ENCODE assay signal across 10 mouse cellular contexts in the genomic region with DNA sequence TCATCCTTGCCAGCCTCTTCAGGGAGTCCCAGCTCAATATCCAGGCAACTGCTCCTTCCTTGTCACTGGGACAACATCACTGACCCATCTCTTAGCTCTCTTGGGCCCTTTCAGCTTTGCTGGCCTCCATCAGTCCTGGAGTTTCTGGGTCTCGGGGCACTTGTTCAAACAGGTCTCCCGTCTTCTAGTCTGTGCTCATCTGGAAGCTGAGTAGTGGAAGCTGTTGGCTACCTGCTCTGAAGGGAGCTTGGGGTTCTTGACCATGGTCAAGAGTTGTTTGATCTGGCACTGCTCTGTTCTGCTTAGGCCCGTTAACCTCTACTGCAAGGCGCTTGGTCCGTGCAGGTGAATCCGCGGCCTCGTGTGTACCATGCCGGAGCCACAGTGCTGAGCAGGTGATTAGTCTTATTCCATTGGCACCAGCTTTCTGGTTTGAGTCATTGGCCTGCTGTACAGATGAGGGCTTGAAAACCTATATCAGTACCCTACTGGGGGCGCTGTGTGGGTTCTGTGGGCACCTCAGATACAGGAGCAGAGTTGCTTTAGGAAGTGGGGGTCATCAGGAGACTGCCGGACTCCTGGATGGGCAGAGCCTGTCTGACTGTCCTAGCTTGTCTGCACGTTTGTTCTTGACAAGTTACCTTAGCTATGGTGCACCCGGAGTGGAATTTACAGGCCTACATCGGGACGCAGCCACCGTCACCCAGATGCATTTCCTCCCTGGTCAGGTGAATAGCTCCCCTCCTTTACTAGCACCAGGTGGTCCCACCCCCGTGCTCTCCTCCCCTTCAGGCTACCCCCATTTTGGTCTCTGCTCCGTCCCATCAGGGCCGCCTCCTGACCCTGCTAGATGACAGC. TPM values are rescaled to one million over a fixed set of nuclear protein-coding genes. Genes with fewer than 3 reads are reported as not detected.
DNase-seq lines count a peak whose midpoint lies in the region; ATAC-seq and TF ChIP-seq lines count a peak whose summit lies in the region.
"Had no signal": no experiment of that assay in that cellular context is flagged by ENCODE, and none has a peak within 500 bp of the region (broad histone marks: within the 10 kb centered on the region; RNA-seq: fewer than 3 reads in every experiment).

No protein-coding gene starts in this region.

- ATAC-seq in hindbrain, embryonic 12.5 days (ENCODE audit: low FRiP score), result no peak
- ATAC-seq in hindbrain, embryonic 14.5 days (ENCODE audit: low FRiP score), result no peak
- ATAC-seq in neural tube, embryonic 13.5 days (ENCODE audit: low read depth), result no peak
- no peak for ATAC-seq in neural tube, embryonic 15.5 days (ENCODE audit: low FRiP score)

- H3K4me2 ChIP-seq in hindbrain, embryonic 12.5 days (replicated peaks), result no peak overlapping the region
- no peak overlapping the region for H3K4me2 ChIP-seq in hindbrain, embryonic 14.5 days (replicated peaks)
- H3K4me2 ChIP-seq in neural tube, embryonic 13.5 days, result no peak overlapping the region
- no peak overlapping the region for H3K4me2 ChIP-seq in neural tube, embryonic 15.5 days
- H3K4me2 ChIP-seq: hindbrain, embryonic 15.5 days had no signal

- no peak overlapping the region for H3K27ac ChIP-seq in hindbrain, embryonic 12.5 days
- H3K27ac ChIP-seq in hindbrain, embryonic 14.5 days, result no peak overlapping the region
- no peak overlapping the region for H3K27ac ChIP-seq in neural tube, embryonic 13.5 days (replicated peaks)
- no peak overlapping the region for H3K27ac ChIP-seq in neural tube, embryonic 15.5 days (replicated peaks)
- peak overlapping the region; percentile 83 for H3K27ac ChIP-seq in layer of hippocampus, adult 2 months
- H3K27ac ChIP-seq in embryonic facial prominence, embryonic 10.5 days (replicated peaks), result no peak overlapping the region
- H3K27ac ChIP-seq: hindbrain, embryonic 15.5 days had no signal

- TF ChIP-seq CTCF in layer of hippocampus, adult 2 months (conservative IDR thresholded peaks at IDR 0.05), result no peak

- peak overlapping the region; percentile 6; the same call in 1 of the 2 replicates for H3K9ac ChIP-seq in hindbrain, embryonic 12.5 days
- H3K9ac ChIP-seq in hindbrain, embryonic 14.5 days, result no peak overlapping the region
- peak overlapping the region; percentile 26; the same call in 1 of the 2 replicates for H3K9ac ChIP-seq in neural tube, embryonic 13.5 days
- no peak overlapping the region for H3K9ac ChIP-seq in neural tube, embryonic 15.5 days (replicated peaks)
- H3K9ac ChIP-seq: hindbrain, embryonic 15.5 days had no signal

- WGBS in hindbrain, embryonic 12.5 days, result 95% methylated on average over 19 of the region's 19 CpGs
- 93% methylated on average over 19 of the region's 19 CpGs for WGBS in hindbrain, embryonic 14.5 days
- WGBS in neural tube, embryonic 13.5 days, result 92% methylated on average over 19 of the region's 19 CpGs
- WGBS in neural tube, embryonic 15.5 days, result 92% methylated on average over 19 of the region's 19 CpGs
- WGBS in embryonic facial prominence, embryonic 10.5 days, result 94% methylated on average over 19 of the region's 19 CpGs

- peaks cover 56% of the 10 kb centered on the region for H3K36me3 ChIP-seq in hindbrain, embryonic 12.5 days
- H3K36me3 ChIP-seq in hindbrain, embryonic 14.5 days (replicated peaks; ENCODE audit: control insufficient read depth, insufficient read depth), result peaks cover 50% of the 10 kb centered on the region
- peaks cover 51% of the 10 kb centered on the region for H3K36me3 ChIP-seq in neural tube, embryonic 13.5 days
- peaks cover 45% of the 10 kb centered on the region for H3K36me3 ChIP-seq in neural tube, embryonic 15.5 days
- peaks cover 77% of the 10 kb centered on the region for H3K36me3 ChIP-seq in embryonic facial prominence, embryonic 10.5 days (replicated peaks)

- DNase-seq in hindbrain, embryonic 14.5 days (ENCODE audit: low spot score), result no peak
- peak; percentile 8 to 46 for DNase-seq in cerebellum, postnatal 10 days
- no peak for DNase-seq in layer of hippocampus, adult 2 months (ENCODE audit: low spot score in 2 of 2)
- DNase-seq in embryonic facial prominence, embryonic 10.5 days (ENCODE audit: low spot score), result no peak
- DNase-seq: lung, postnatal 10 days had no signal

- no peaks in the 10 kb centered on the region for H3K27me3 ChIP-seq in hindbrain, embryonic 12.5 days
- H3K27me3 ChIP-seq in hindbrain, embryonic 14.5 days (ENCODE audit: control insufficient read depth, insufficient read depth, low read length), result no peaks in the 10 kb centered on the region
- no peaks in the 10 kb centered on the region for H3K27me3 ChIP-seq in neural tube, embryonic 13.5 days
- no peaks in the 10 kb centered on the region for H3K27me3 ChIP-seq in neural tube, embryonic 15.5 days (replicated peaks)
- no peaks in the 10 kb centered on the region for H3K27me3 ChIP-seq in embryonic facial prominence, embryonic 10.5 days (replicated peaks; ENCODE audit: low read depth, poor library complexity, severe bottlenecking)
- H3K27me3 ChIP-seq: hindbrain, embryonic 15.5 days had no signal

- H3K4me3 ChIP-seq in hindbrain, embryonic 12.5 days, result no peak overlapping the region
- H3K4me3 ChIP-seq in hindbrain, embryonic 14.5 days (replicated peaks; ENCODE audit: low read length), result no peak overlapping the region
- no peak overlapping the region for H3K4me3 ChIP-seq in neural tube, embryonic 13.5 days
- no peak overlapping the region for H3K4me3 ChIP-seq in neural tube, embryonic 15.5 days (replicated peaks)
- no peak overlapping the region for H3K4me3 ChIP-seq in layer of hippocampus, adult 2 months
- no peak overlapping the region for H3K4me3 ChIP-seq in embryonic facial prominence, embryonic 10.5 days
- H3K4me3 ChIP-seq: hindbrain, embryonic 15.5 days; myocyte had no signal

- H3K9me3 ChIP-seq in hindbrain, embryonic 12.5 days (replicated peaks), result no peaks in the 10 kb centered on the region
- no peaks in the 10 kb centered on the region for H3K9me3 ChIP-seq in hindbrain, embryonic 14.5 days (ENCODE audit: control insufficient read depth, low read length)
- H3K9me3 ChIP-seq in neural tube, embryonic 13.5 days, result no peaks in the 10 kb centered on the region
- no peaks in the 10 kb centered on the region for H3K9me3 ChIP-seq in neural tube, embryonic 15.5 days (replicated peaks)
- H3K9me3 ChIP-seq in embryonic facial prominence, embryonic 10.5 days, result no peaks in the 10 kb centered on the region
- H3K9me3 ChIP-seq: hindbrain, embryonic 15.5 days had no signal

- H3K4me1 ChIP-seq in hindbrain, embryonic 12.5 days, result peaks cover 36% of the 10 kb centered on the region
- H3K4me1 ChIP-seq in hindbrain, embryonic 14.5 days (replicated peaks; ENCODE audit: control insufficient read depth, insufficient read depth, low read length), result peaks cover 21% of the 10 kb centered on the region
- H3K4me1 ChIP-seq in neural tube, embryonic 13.5 days (replicated peaks), result peaks cover 47% of the 10 kb centered on the region
- H3K4me1 ChIP-seq in neural tube, embryonic 15.5 days, result peaks cover 45% of the 10 kb centered on the region
- H3K4me1 ChIP-seq in embryonic facial prominence, embryonic 10.5 days, result peaks cover 37% of the 10 kb centered on the region

RNA-seq across cellular contexts. Expression of a gene that starts 4.7 kb away (rescaled TPM):
- 106 and 113 TPM in 2 replicates for polyA plus RNA-seq in hindbrain, embryonic 12.5 days (2016; fragmentation: Nextera tagmentation; extraction: Ambion mirVana)
- 43.8 and 46.1 TPM in 2 replicates for polyA plus RNA-seq in hindbrain, embryonic 14.5 days (2014; fragmentation: Nextera tagmentation; extraction: Ambion mirVana)
- 53.9 and 54.4 TPM in 2 replicates for polyA plus RNA-seq in neural tube, embryonic 13.5 days (2015; fragmentation: Nextera tagmentation; extraction: Ambion mirVana)
- polyA plus RNA-seq in neural tube, embryonic 15.5 days (2015; fragmentation: Nextera tagmentation; extraction: Ambion mirVana), result 35.0 and 36.4 TPM in 2 replicates
- 10 to 100 TPM; 43.0 to 43.3 TPM for total RNA-seq in layer of hippocampus, adult 2 months (2021)
- polyA plus RNA-seq in embryonic facial prominence, embryonic 10.5 days (2016; fragmentation: Nextera tagmentation; extraction: Ambion mirVana), result 125 and 133 TPM in 2 replicates

RNA-seq across cellular contexts. Expression of a gene that starts 22.8 kb away (rescaled TPM):
- 75.5 and 76.7 TPM in 2 replicates for polyA plus RNA-seq in hindbrain, embryonic 12.5 days (2016; fragmentation: Nextera tagmentation; extraction: Ambion mirVana)
- 62.7 and 64.3 TPM in 2 replicates for polyA plus RNA-seq in hindbrain, embryonic 14.5 days (2014; fragmentation: Nextera tagmentation; extraction: Ambion mirVana)
- polyA plus RNA-seq in neural tube, embryonic 13.5 days (2015; fragmentation: Nextera tagmentation; extraction: Ambion mirVana), result 68.2 and 71.9 TPM in 2 replicates
- 68.3 and 73.6 TPM in 2 replicates for polyA plus RNA-seq in neural tube, embryonic 15.5 days (2015; fragmentation: Nextera tagmentation; extraction: Ambion mirVana)
- 10 to 100 TPM; 59.5 to 68.2 TPM for total RNA-seq in layer of hippocampus, adult 2 months (2021)
- 71.9 and 75.5 TPM in 2 replicates for polyA plus RNA-seq in embryonic facial prominence, embryonic 10.5 days (2016; fragmentation: Nextera tagmentation; extraction: Ambion mirVana)

RNA-seq across cellular contexts. Expression of a gene that starts 23.9 kb away (rescaled TPM):
- polyA plus RNA-seq in hindbrain, embryonic 12.5 days (2016; fragmentation: Nextera tagmentation; extraction: Ambion mirVana), result 18.2 and 20.2 TPM in 2 replicates
- polyA plus RNA-seq in hindbrain, embryonic 14.5 days (2014; fragmentation: Nextera tagmentation; extraction: Ambion mirVana), result 25.6 and 28.0 TPM in 2 replicates
- 21.3 and 22.0 TPM in 2 replicates for polyA plus RNA-seq in neural tube, embryonic 13.5 days (2015; fragmentation: Nextera tagmentation; extraction: Ambion mirVana)
- 23.1 and 25.3 TPM in 2 replicates for polyA plus RNA-seq in neural tube, embryonic 15.5 days (2015; fragmentation: Nextera tagmentation; extraction: Ambion mirVana)
- total RNA-seq in layer of hippocampus, adult 2 months (2021), result 10 to 100 TPM; 21.2 to 25.0 TPM
- polyA plus RNA-seq in embryonic facial prominence, embryonic 10.5 days (2016; fragmentation: Nextera tagmentation; extraction: Ambion mirVana), result 14.4 and 15.6 TPM in 2 replicates

Comparison
In these comparisons a context has a peak if more than half of its experiments do, and no peak if none do; other contexts are left out.
1. H3K9ac ChIP-seq: peak in hindbrain, embryonic 12.5 days (single experiment) and neural tube, embryonic 13.5 days (single experiment); none in hindbrain, embryonic 14.5 days (single experiment) and neural tube, embryonic 15.5 days (single experiment).
2. DNase-seq: peak in cerebellum, postnatal 10 days (2 of 2); none in hindbrain, embryonic 14.5 days (single experiment), layer of hippocampus, adult 2 months (0 of 2) and embryonic facial prominence, embryonic 10.5 days (single experiment).